Mouse (Mus musculus): ENCODE data around the gene Siae. TPM values are rescaled to one million over a fixed set of nuclear protein-coding genes. Genes with fewer than 3 reads are reported as not detected.

Gene Siae
- polyA plus RNA-seq, 1 experiment from 2014 or later, result 13.7 TPM

DNA sequence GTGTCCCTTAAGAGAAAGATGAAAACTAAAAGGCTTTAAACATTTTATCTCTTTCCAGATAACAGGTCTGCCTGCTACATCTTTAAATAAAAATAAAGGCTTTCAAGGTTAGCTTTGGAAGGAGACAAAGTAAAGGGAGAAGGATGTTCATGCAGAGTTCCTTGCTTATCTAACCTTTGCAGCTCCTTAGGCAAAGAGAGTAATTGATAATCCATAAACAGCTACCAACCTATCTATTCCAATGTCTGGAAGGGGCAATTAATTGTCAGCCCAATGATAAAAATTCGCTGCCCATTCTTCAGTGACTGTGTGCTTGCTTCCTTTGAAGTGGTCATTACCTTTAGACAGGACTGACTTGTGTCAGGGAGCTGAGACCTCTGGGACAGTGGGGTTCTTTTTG, 8.3 kb downstream of the Siae start:
- Histone ChIP-seq H3K4me1 (replicated peaks) (peaks cover 14% of the 10 kb centered on the region), H3K9me3 (no peaks in the 10 kb centered on the region), H3K4me2 (no peak overlapping the region), H3K4me3 (no peak overlapping the region), H3K27me3 (no peaks in the 10 kb centered on the region), H3K9ac (no peak overlapping the region), H3K27ac (replicated peaks) (no peak overlapping the region), H3K36me3 (no peaks in the 10 kb centered on the region)
- 37% methylated on average over 1 of the region's 1 CpGs for WGBS
- ATAC-seq (ENCODE audit: low read depth), result no peak

DNA sequence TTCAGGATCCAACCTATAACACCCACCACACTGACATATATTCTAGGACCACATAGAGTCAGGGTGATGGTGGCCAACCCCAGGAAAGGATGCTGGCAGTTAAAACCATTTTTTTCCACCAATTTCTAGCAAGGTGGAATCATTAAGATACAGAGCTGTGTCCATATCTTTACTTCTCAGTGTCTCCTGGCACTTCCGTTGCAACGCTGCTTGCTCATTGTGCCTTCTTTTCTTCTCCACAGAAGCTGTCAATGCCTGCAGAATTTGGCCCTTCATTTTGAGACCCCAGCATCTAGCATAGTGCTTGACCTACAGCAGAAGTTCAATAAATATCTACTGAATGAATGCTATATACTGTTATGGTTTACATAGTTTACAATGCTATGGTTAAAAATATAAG, 11.5 kb downstream of the Siae start:
- H3K4me3 ChIP-seq, result no peak overlapping the region
- H3K9me3 ChIP-seq, result no peaks in the 10 kb centered on the region
- H3K9ac ChIP-seq, result no peak overlapping the region
- peaks cover 14% of the 10 kb centered on the region for H3K4me1 ChIP-seq (replicated peaks)
- H3K27me3 ChIP-seq, result no peaks in the 10 kb centered on the region
- WGBS, result 97% methylated on average over 2 of the region's 2 CpGs
- no peak for ATAC-seq (ENCODE audit: low read depth)
- H3K36me3 ChIP-seq, result no peaks in the 10 kb centered on the region
- H3K27ac ChIP-seq (replicated peaks), result no peak overlapping the region
- H3K4me2 ChIP-seq, result no peak overlapping the region

DNA sequence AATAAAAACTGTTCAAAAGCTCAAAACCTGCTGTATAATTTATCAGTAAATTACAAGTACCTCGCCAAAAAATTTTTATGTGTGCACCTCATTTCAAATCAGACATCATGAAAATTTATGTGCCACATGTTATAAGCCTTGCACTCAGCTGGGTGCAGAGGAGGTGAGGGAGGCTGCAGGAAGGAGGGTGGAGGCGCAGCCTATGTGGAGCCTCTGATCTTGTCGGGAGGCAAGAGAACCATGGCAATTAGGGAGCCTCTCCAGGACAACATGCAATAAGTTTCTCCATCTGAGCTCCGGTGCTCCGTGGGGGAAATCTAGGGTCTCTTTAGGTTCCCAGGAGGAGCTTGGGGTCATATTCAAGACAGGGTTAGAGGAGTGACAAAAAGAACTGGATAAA, 12.0 kb downstream of the Siae start:
- WGBS, result 25% methylated on average over 5 of the region's 5 CpGs
- H3K9ac ChIP-seq, result no peak overlapping the region
- H3K9me3 ChIP-seq, result no peaks in the 10 kb centered on the region
- H3K4me2 ChIP-seq, result no peak overlapping the region
- peaks cover 14% of the 10 kb centered on the region for H3K4me1 ChIP-seq (replicated peaks)
- no peaks in the 10 kb centered on the region for H3K36me3 ChIP-seq
- H3K27ac ChIP-seq (replicated peaks), result no peak overlapping the region
- no peak for ATAC-seq (ENCODE audit: low read depth)
- no peaks in the 10 kb centered on the region for H3K27me3 ChIP-seq
- no peak overlapping the region for H3K4me3 ChIP-seq

DNA sequence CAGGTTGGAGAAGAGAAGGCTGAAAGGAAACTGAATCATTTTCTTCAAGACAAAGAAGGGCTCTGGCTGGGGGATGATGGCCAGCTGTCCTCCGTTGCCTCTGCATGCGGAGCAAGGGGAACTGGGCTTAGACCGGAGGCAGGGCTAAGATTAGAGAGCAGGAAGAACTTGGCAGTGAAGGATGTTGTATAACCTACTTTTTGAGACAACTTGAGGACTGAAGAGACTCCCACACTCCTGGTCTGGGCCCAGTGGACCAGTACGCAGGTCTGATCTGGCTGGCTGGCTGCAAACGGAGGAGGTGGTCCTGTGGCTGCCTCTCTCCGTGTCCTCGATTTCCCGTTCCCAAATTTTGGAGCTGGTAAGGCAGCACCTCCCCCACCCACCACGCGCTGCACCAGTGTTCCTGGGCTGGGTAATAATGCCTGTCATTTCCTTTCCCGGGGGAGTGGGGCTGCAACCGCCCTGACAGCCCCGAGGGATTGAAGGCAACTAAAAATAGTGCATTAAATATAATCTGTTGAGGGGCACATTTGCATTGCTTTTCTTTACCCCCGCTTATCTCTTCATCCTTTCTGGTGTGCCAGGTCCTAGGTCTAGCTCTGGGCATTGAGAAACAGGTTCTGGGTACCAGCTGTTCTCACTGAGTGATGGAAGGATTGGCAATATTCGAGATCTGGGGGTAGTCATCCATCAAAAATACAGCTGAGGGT, 12.6 kb downstream of the Siae start:
- Histone ChIP-seq H3K36me3 (no peaks in the 10 kb centered on the region), H3K4me3 (no peak overlapping the region), H3K9ac (no peak overlapping the region; the same call in 1 of the 2 replicates), H3K9me3 (no peaks in the 10 kb centered on the region), H3K4me1 (replicated peaks) (peaks cover 14% of the 10 kb centered on the region), H3K27ac (replicated peaks) (no peak overlapping the region), H3K27me3 (no peaks in the 10 kb centered on the region), H3K4me2 (peak overlapping the region; percentile 30)
- ATAC-seq (ENCODE audit: low read depth), result peak; percentile 40; the same call in 1 of the 2 replicates
- WGBS, result 27% methylated on average over 15 of the region's 15 CpGs

DNA sequence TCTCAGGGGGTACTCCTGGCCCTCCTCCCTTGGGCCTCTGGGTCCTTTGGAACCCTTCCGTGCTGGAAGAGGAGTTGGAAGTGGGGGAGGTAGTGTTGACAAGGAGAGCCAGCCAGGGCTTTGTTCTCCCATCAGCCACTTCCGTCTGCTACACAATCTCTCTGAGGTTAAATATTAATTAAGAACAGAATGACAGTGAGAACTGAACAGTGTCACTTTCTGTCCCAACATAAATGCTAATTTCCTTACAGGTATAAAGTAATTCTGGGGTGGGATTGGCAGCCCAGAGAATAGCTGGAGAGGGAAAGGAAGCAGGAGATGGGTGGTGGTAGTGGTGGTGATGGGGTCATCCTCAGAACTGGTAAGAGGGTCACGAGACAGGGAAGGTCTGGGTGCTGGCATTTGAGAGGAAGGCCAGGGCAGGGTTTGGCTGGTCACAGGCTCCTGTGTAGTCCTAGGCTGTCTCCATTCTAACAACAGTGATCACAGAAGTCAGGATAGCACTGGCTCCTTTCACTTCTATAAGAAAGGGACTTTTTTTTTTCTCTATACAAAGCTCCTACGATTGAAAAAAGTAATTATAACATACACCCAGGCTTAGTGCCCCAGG, 13.2 kb downstream of the Siae start:
- no peak overlapping the region for H3K27ac ChIP-seq (replicated peaks)
- H3K9me3 ChIP-seq, result no peaks in the 10 kb centered on the region
- no peaks in the 10 kb centered on the region for H3K36me3 ChIP-seq
- no peak overlapping the region for H3K4me3 ChIP-seq
- no peak overlapping the region for H3K4me2 ChIP-seq
- H3K9ac ChIP-seq, result no peak overlapping the region
- ATAC-seq (ENCODE audit: low read depth), result no peak
- H3K27me3 ChIP-seq, result no peaks in the 10 kb centered on the region
- 27% methylated on average over 4 of the region's 4 CpGs for WGBS
- H3K4me1 ChIP-seq (replicated peaks), result peaks cover 14% of the 10 kb centered on the region

DNA sequence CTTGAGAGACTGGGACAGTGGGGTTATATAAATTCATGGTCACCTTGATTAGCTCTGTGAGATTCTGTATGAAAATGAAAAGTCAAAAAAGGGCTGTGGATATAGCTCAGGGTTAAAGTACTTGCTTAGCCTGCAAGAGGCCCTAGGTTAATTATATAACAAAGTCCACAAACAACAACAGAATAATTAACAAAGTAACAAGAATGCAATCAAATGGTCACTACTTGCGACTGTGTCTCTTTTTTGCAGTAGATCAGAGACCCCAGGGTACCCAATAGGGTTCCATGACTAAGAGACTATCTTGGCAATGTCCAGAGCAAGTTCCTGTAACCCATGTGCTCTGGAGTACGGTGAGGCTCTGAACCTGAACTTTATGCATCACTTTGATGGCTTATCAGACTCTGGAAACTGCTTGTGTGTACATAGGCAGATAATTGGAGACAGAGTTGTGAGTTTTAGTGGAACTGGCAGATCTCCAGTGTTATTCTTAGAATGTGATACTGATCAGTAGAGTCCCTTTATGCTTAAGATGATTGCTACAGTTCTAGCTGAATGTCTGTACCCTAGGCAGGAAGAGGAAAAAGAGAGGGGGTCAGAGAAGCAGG, 13.8 kb downstream of the Siae start:
- Histone ChIP-seq H3K4me3 (no peak overlapping the region), H3K27ac (replicated peaks) (no peak overlapping the region), H3K4me1 (replicated peaks) (peaks cover 14% of the 10 kb centered on the region), H3K36me3 (no peaks in the 10 kb centered on the region), H3K4me2 (no peak overlapping the region), H3K9ac (no peak overlapping the region), H3K9me3 (no peaks in the 10 kb centered on the region), H3K27me3 (no peaks in the 10 kb centered on the region)
- no peak for ATAC-seq (ENCODE audit: low read depth)
- 74% methylated on average over 2 of the region's 2 CpGs for WGBS

DNA sequence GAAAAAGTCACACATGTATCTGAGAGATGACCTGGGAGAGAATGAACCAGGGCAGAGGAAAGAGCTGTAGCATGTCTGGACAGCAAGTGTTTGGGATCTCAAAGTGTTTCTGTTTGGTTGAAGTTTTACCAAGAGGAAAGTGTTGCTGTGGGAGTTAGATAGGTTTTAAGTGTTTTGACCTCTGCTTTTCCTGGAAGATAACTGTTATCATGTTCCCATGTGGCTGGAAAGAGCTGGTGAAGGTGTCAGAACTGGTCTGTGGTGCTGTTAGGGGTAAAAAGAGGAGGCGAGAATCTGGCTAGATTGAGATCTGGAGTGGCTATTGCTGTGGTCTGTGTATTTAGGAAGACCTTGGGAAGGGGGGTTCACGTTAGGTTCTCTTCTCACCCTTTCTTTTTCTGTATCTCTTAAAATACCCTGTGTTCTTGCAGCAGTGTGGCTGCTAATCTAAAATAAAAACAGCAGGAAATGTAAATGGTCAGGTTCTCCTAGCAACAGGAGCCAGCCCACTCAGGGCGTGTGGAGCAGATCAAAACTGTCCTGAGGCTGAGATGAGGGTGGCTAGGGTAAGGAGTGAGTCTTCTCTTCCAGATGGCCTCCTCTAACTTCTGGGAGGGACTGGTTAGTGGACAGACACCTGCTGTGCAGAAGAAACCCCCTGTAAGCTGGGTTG, 16.8 kb downstream of the Siae start:
- ATAC-seq (ENCODE audit: low read depth), result no peak
- Histone ChIP-seq H3K4me2 (no peak overlapping the region), H3K27me3 (no peaks in the 10 kb centered on the region), H3K4me1 (replicated peaks) (peaks cover 29% of the 10 kb centered on the region), H3K4me3 (no peak overlapping the region), H3K27ac (replicated peaks) (no peak overlapping the region), H3K36me3 (no peaks in the 10 kb centered on the region), H3K9ac (no peak overlapping the region), H3K9me3 (no peaks in the 10 kb centered on the region)
- WGBS, result 66% methylated on average over 3 of the region's 3 CpGs

DNA sequence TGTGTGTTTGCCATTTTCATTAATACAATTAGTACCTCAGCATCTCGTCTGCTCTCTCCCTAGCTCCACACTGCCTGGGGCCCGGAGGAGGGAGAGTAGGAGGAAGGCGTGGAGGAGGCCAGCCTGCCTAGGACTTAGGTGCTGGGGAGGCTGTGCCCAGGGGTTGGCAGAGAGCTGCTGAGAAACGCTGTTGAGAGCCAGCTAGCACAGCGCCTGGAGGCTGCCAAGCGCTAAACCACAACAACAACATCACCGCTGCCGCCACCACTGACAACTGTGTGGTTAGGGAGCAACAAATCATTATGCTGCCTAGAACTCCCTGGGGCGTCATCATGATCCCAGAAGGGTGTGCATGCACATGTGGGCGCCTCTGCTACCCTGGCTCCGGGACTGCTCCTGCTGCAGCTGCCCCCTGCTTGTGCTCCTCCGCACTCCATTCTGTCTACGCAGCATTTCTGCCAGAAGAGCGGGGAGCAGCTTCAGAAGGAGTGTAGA, 21.0 kb downstream of the Siae start:
- ATAC-seq (ENCODE audit: low read depth), result peak; percentile 89
- WGBS, result 15% methylated on average over 14 of the region's 14 CpGs
- Histone ChIP-seq H3K27ac (replicated peaks) (peak overlapping the region; percentile 74), H3K4me2 (peak overlapping the region; percentile 51), H3K27me3 (no peaks in the 10 kb centered on the region), H3K9me3 (no peaks in the 10 kb centered on the region), H3K4me3 (peak overlapping the region; percentile 22), H3K4me1 (replicated peaks) (peaks cover 15% of the 10 kb centered on the region), H3K9ac (peak overlapping the region; percentile 57), H3K36me3 (no peaks in the 10 kb centered on the region)

DNA sequence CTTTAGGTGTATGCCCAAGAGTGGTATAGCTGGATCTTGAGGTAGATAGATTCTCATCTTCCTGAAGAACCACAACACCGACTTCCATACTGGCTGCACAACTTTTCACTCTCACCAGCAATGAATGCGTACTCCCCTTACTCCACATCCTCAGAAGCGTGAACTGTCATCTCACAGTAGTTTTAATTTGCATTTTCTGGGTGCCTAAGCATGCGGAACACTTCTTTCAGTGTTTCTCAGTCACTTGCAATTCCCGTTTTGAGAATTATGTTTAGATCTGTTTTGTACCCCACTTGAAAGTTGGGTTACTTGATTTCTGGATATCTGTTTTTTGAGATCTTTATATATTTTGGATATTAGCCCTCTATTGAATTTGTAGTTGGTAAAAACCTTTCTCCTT, 28.1 kb downstream of the Siae start:
- Histone ChIP-seq H3K36me3 (no peaks in the 10 kb centered on the region), H3K9ac (no peak overlapping the region), H3K4me2 (no peak overlapping the region), H3K27ac (replicated peaks) (no peak overlapping the region), H3K9me3 (0 out of 2 replicates have a peak, but pooled peaks cover 2% of the 10 kb centered on the region), H3K27me3 (no peaks in the 10 kb centered on the region), H3K4me3 (no peak overlapping the region), H3K4me1 (replicated peaks) (no peaks in the 10 kb centered on the region; the same call in 1 of the 2 replicates)
- 84% methylated on average over 5 of the region's 5 CpGs for WGBS
- no peak for ATAC-seq (ENCODE audit: low read depth)

DNA sequence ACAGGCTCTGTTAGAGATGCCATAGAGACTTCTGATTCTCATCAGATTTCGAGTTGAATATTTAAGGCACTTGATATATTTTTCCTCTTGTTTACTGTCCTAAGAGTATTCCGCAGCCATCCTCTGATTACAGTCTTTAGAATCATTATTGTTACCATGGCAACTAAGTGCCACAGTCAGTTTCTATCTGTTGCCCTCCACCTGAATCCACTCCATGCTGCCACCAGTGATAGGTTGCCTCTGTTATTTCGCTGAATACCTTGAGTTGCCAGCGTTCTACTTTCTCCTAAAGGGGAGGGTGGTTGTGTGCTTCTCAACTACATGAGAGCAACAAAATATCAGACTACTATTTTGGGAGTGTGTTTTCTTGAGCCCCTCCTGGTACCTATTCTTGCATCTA, 31.2 kb downstream of the Siae start:
- no peaks in the 10 kb centered on the region for H3K36me3 ChIP-seq
- no peak overlapping the region for H3K4me2 ChIP-seq
- ATAC-seq (ENCODE audit: low read depth), result no peak
- no peak overlapping the region for H3K27ac ChIP-seq (replicated peaks)
- no peaks in the 10 kb centered on the region for H3K27me3 ChIP-seq
- no peak overlapping the region for H3K9ac ChIP-seq
- H3K4me3 ChIP-seq, result no peak overlapping the region
- peaks cover 6% of the 10 kb centered on the region; the same call in 1 of the 2 replicates for H3K9me3 ChIP-seq
- H3K4me1 ChIP-seq (replicated peaks), result no peaks in the 10 kb centered on the region; the same call in 1 of the 2 replicates
- WGBS, result 75% methylated on average over 4 of the region's 4 CpGs

- H3K27me3 ChIP-seq, result no peaks in the 10 kb centered on the region
- no peak overlapping the region for H3K4me3 ChIP-seq
- 84% methylated on average over 4 of the region's 4 CpGs for WGBS
- H3K4me2 ChIP-seq, result no peak overlapping the region
- no peak overlapping the region for H3K9ac ChIP-seq
- no peaks in the 10 kb centered on the region for H3K36me3 ChIP-seq
- no peak for ATAC-seq (ENCODE audit: low read depth)
- H3K4me1 ChIP-seq (replicated peaks), result no peaks in the 10 kb centered on the region; the same call in 1 of the 2 replicates
- H3K27ac ChIP-seq (replicated peaks), result no peak overlapping the region
- H3K9me3 ChIP-seq, result peaks cover 6% of the 10 kb centered on the region; the same call in 1 of the 2 replicates
Observed at GRCm38 (mm10) chr9:37590381-37590780, 34.9 kb downstream of the Siae start.

DNA sequence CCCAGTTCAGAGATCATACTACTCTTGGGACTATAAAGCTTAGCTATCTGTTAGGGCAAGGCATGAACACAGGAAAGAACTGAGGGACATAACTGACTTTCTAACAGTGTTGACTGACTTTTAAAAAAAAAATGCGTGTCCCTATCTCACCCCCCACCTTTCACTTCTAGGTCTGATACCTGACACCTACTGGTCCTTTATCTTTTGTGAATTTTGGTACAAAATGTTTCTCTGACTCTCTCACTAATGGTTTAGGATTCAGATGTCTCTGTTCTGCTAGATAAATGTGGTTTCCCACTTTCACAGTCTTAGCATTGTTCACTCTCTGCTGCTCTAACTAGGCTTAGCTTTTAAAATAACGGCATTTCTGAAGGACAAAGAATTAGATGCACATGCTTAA, 36.5 kb downstream of the Siae start:
- Histone ChIP-seq H3K4me3 (no peak overlapping the region), H3K9me3 (peaks cover 6% of the 10 kb centered on the region; the same call in 1 of the 2 replicates), H3K4me2 (no peak overlapping the region), H3K36me3 (no peaks in the 10 kb centered on the region), H3K9ac (no peak overlapping the region), H3K27ac (replicated peaks) (no peak overlapping the region), H3K4me1 (replicated peaks) (no peaks in the 10 kb centered on the region), H3K27me3 (no peaks in the 10 kb centered on the region)
- no peak for ATAC-seq (ENCODE audit: low read depth)
- WGBS, result 83% methylated on average over 2 of the region's 2 CpGs
